Mouse (Mus musculus): ENCODE measurements around the gene Adra2b.

DNA sequence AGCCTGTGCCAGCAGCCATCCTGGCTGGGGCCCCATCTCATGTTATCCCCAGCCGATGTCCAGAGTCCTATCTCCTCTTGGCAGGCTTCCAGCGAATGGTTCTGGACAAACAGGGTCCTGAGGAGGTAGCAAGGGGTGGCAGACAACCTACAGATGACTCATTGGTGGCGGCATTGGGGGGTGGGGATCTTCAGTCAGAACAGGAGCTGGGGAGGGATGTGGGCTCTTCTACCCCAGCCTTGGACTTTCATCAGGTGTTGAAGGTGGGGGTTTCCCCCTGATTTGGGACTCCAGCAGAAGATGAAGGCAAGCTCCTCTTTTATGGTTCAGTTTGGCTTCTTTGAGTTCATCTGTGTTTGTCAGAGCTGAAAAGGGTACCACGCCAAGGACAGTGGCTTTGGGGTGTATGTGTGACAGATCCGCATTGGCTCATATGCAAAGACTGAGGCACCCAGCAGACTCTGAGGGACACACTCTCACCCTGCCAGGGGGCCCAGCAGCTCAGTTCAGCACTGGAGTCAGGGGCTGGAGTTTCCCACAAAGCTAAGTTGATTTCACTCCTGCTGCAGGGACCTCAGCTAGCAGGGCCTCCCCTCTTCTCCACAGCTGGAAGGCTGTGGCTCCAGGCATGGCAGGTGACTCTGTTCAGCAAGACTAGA lies 28.9 kb upstream of the Adra2b start:
- TF ChIP-seq TBP (IDR thresholded peaks at IDR 0.05; ENCODE audit: low read depth, low read length) (no peak), CTCF (IDR thresholded peaks at IDR 0.05 in 2 of 3, conservative IDR thresholded peaks at IDR 0.05 in 1 of 3; ENCODE audit: control insufficient read depth in 1 of 3, insufficient read depth in 1 of 3, low read depth in 2 of 3, low read length in 3 of 3, poor library complexity in 1 of 3, severe bottlenecking in 1 of 3) (no peak), GABPA (IDR thresholded peaks at IDR 0.05; ENCODE audit: low read depth, low read length) (no peak), POLR2A (IDR thresholded peaks at IDR 0.05; ENCODE audit: control insufficient read depth in 1 of 2, insufficient read depth in 1 of 2, low read depth in 1 of 2, low read length in 2 of 2, poor library complexity in 1 of 2) (no peak), ELF1 (IDR thresholded peaks at IDR 0.05; ENCODE audit: low read depth, low read length) (no peak), USF1 (IDR thresholded peaks at IDR 0.05; ENCODE audit: low read depth, low read length) (no peak), KAT2A (conservative IDR thresholded peaks at IDR 0.05; ENCODE audit: low read depth, low read length) (no peak), MXI1 (IDR thresholded peaks at IDR 0.05; ENCODE audit: low read depth, low read length) (no peak), BHLHE40 (IDR thresholded peaks at IDR 0.05; ENCODE audit: borderline replicate concordance, low read depth, low read length) (no peak), EP300 (IDR thresholded peaks at IDR 0.05; ENCODE audit: low read depth in 1 of 2, low read length in 2 of 2) (no peak), NELFE (IDR thresholded peaks at IDR 0.05; ENCODE audit: low read depth, low read length) (no peak)
